Mouse (Mus musculus) embryonic facial prominence, embryonic 14.5 days (tissue): Measurements from ENCODE around the gene Rab26. TPM values are rescaled to one million over a fixed set of nuclear protein-coding genes. Genes with fewer than 3 reads are reported as not detected.

ENCODE experiments used
- ATAC-seq: fragments of 200-750 bp; cut with Nextera tagmentation; 2 replicates; pipeline ENCODE4 v1.8.0; 2017; ENCODE audit warnings: low read depth, moderate number of reproducible peaks, moderate TSS enrichment
- DNase-seq: peaks from one replicate; pipeline ENCODE4 v3.0.0-alpha.2; 2015; ENCODE audit warnings: low spot score
- H3K27ac ChIP-seq: fragments of 300-500 bp; sonication (generic); replicated peaks from 2 replicates; pipeline ENCODE4 v1.5.1; 2014; ENCODE audit warnings: low read depth, mild to moderate bottlenecking, low read length, moderate library complexity
- H3K27me3 ChIP-seq: fragments of 300-500 bp; sonication (generic); replicated peaks from 2 replicates; pipeline ENCODE4 v1.6.1; 2014; ENCODE audit warnings: low read length; ENCODE audit not compliant: control insufficient read depth, insufficient read depth
- H3K36me3 ChIP-seq: fragments of 300-500 bp; sonication (generic); 2 replicates; pipeline ENCODE4 v1.6.1; 2014; ENCODE audit warnings: low read length, mixed read lengths; ENCODE audit not compliant: control insufficient read depth, insufficient read depth
- H3K4me1 ChIP-seq: fragments of 300-500 bp; sonication (generic); 2 replicates; pipeline ENCODE4 v1.6.1; 2014; ENCODE audit warnings: antibody characterized with exemption, low read length; ENCODE audit not compliant: control insufficient read depth, insufficient read depth
- H3K4me2 ChIP-seq: fragments of 300-500 bp; sonication (generic); 2 replicates; pipeline ENCODE4 v1.6.1; 2014; ENCODE audit warnings: low read depth, mild to moderate bottlenecking, low read length, moderate library complexity, mixed read lengths
- H3K4me3 ChIP-seq: fragments of 300-500 bp; sonication (generic); 2 replicates; pipeline ENCODE4 v1.5.1; 2014; ENCODE audit warnings: low read depth, mild to moderate bottlenecking, low read length
- H3K9ac ChIP-seq: fragments of 300-500 bp; sonication (generic); 2 replicates; pipeline ENCODE4 v1.6.1; 2014; ENCODE audit warnings: low read depth, mild to moderate bottlenecking, low read length, moderate library complexity, mixed read lengths
- H3K9me3 ChIP-seq: fragments of 300-500 bp; sonication (generic); 2 replicates; pipeline ENCODE4 v1.6.1; 2016; ENCODE audit warnings: low read length; ENCODE audit not compliant: control insufficient read depth
- WGBS: fragments of 180-500 bp; shearing (Covaris S2); extraction: QIAGEN DNeasy Blood & Tissue Kit; methylation state at CpG from one replicate; pipeline ENCODE4 v1.1.7; 2014; 5-methylcytosine and 5-hydroxymethylcytosine counted together
- polyA plus RNA-seq: library from polyadenylated mRNA; unstranded; fragments of >200 nt; fragmentation: Nextera tagmentation; extraction: Ambion mirVana; gene quantifications from 2 replicates; pipeline ENCODE4 v1.2.1, GENCODE M21; 2014

Rab26 gene
- polyA plus RNA-seq, 1 experiment from 2014 or later, result 2.9 TPM

- H3K9me3 ChIP-seq, result no peaks in the 10 kb centered on the region
- ATAC-seq (peak; percentile 54), DNase-seq (peak; percentile 59)
- H3K27me3 ChIP-seq, result no peaks in the 10 kb centered on the region
- no peak overlapping the region for H3K4me2 ChIP-seq
- H3K27ac ChIP-seq, result no peak overlapping the region
- H3K4me1 ChIP-seq, result no peaks in the 10 kb centered on the region
- WGBS, result 7% methylated on average over 3 of the region's 3 CpGs
- H3K36me3 ChIP-seq, result no peaks in the 10 kb centered on the region
- no peak overlapping the region for H3K9ac ChIP-seq
- no peak overlapping the region for H3K4me3 ChIP-seq
Measured at GRCm38 (mm10) chr17:24540375-24540774, 6.4 kb upstream of the Rab26 start.

GRCm38 (mm10) chr17:24538950-24539349 is 4.9 kb upstream of the Rab26 start:
- ATAC-seq (no peak), DNase-seq (no peak)
- Histone ChIP-seq H3K9me3 (no peaks in the 10 kb centered on the region), H3K27me3 (no peaks in the 10 kb centered on the region), H3K4me2 (no peak overlapping the region), H3K36me3 (no peaks in the 10 kb centered on the region), H3K4me1 (no peaks in the 10 kb centered on the region), H3K9ac (no peak overlapping the region), H3K27ac (no peak overlapping the region), H3K4me3 (no peak overlapping the region)
- WGBS, result 66% methylated on average over 8 of the region's 8 CpGs

DNA sequence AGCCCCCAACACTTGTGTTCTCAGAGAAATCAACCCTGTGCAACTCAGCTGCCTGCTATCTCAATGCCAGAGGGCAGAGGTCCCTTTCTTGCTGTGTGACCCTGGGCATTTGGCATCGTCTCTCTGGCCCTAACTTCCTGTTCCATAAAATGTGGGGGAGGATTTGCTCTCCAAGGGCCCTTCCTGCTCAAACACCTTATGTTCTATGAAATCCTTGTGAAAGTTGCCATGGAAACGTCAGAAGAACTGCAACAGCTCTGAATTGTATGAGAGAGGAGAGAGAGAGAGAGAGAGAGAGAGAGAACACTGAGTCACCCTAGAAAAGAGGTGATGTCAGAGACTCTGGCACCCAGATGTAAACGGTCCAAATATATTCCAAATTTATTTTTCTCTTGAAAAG is 3.5 kb upstream of the Rab26 start:
- H3K27me3 ChIP-seq, result no peaks in the 10 kb centered on the region
- no peaks in the 10 kb centered on the region for H3K36me3 ChIP-seq
- H3K9ac ChIP-seq, result 0 out of 2 replicates have a peak overlapping the region, but pooled peaks have one; percentile 40
- H3K4me2 ChIP-seq, result no peak overlapping the region
- peak overlapping the region; percentile 44; the same call in 1 of the 2 replicates for H3K27ac ChIP-seq
- WGBS, result 38% methylated on average over 3 of the region's 3 CpGs
- no peaks in the 10 kb centered on the region for H3K9me3 ChIP-seq
- no peak overlapping the region for H3K4me3 ChIP-seq
- H3K4me1 ChIP-seq, result peaks cover 6% of the 10 kb centered on the region
- ATAC-seq (no peak), DNase-seq (no peak)

DNA sequence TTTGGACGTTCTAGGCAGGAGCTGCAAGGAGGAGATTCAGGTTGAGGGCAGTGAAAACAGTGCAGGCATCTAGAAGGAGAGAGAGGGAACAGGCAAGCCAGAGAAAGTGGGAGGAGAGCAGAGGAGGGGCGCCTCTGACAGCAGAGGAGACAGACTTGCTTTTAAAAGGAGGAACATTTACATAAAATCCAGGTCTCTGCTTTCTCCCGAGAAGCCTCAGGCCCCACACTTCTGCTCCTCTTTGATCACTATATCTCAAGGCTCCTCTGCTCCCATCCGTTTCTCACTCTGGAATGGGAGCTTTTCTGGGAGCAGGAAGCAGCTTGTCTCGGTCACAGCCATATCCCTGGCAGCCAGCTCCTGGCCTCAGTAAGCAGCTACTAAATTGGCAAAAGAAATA is 1.3 kb upstream of the Rab26 start:
- Histone ChIP-seq H3K27me3 (no peaks in the 10 kb centered on the region), H3K4me1 (peaks cover 6% of the 10 kb centered on the region), H3K36me3 (peaks cover 7% of the 10 kb centered on the region; the same call in 1 of the 2 replicates), H3K9me3 (no peaks in the 10 kb centered on the region), H3K9ac (no peak overlapping the region), H3K4me3 (no peak overlapping the region), H3K4me2 (no peak overlapping the region), H3K27ac (no peak overlapping the region)
- ATAC-seq (no peak), DNase-seq (no peak)
- 46% methylated on average over 5 of the region's 5 CpGs for WGBS

DNA sequence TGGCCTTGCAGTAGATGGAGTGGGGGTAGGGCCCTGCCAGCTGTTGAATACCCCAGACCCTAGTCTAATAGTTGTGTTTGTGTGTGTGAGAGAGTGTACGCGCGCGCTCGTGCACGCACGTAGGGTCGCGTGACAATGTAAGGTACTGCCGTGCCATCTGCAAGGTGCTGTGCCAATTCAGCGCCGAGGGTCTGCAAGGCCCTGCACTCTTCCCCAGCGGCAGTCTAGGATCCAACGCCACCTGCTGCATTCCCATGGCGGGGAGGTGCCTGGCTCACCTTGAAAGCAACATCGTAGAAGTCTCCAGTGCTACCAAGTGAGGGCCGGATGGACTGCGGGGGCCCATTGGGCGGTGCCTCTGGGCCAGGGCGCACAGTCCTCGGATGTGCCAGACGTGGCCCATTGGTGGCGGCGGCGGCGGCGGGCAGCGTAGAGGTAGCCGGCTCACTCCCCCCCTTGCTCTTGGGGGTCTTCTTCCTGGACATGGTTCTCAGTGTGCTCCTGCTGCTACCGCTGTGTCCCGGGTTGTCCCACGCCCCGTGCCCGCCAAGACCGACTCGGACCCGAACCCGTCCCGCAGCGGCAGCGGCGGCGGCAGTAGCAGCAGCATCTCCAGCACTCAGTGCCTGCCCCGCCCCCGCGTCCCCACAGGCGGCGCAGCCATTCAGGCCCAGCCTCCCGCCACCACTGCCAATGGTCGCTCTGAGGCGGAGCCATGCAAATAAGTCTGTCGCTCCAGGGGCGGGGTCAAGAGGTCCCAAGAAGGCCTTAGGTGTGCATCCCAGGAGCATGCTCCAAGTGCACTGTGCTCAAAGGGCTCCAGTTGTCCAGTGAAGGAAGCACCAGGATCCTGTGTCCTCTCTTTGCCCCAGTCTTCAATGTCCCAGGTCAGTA is 664 bp downstream of the Rab26 start:
- no peaks in the 10 kb centered on the region for H3K27me3 ChIP-seq
- H3K27ac ChIP-seq, result no peak overlapping the region
- H3K4me1 ChIP-seq, result peaks cover 16% of the 10 kb centered on the region
- DNase-seq (peak; percentile 90), ATAC-seq (peak; percentile 78)
- 11% methylated on average over 39 of the region's 53 CpGs for WGBS
- peaks cover 24% of the 10 kb centered on the region for H3K36me3 ChIP-seq
- peak overlapping the region; percentile 61 for H3K4me2 ChIP-seq
- H3K9ac ChIP-seq, result peak overlapping the region; percentile 57
- no peaks in the 10 kb centered on the region for H3K9me3 ChIP-seq
- peak overlapping the region; percentile 34 for H3K4me3 ChIP-seq

DNA sequence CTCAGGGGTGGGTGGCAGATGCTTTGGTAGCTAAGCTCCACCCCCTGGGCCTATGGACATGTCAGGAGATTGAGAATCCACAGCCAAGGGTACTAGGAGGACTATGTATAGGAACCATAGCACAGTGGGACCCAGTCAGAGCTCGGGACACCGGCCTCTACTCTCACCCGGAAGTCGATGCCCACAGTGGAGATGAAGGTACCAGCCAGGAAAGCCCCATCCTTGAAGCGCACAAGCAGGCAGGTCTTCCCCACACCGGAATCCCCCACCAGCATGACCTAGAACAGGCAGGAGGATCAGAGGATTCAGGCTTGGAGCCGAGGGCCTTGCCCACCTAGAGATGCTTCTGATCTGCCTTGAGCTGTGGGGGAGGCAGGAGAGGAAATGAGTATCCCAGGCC is 2.0 kb downstream of the Rab26 start:
- Histone ChIP-seq H3K4me2 (no peak overlapping the region), H3K4me3 (no peak overlapping the region), H3K9ac (no peak overlapping the region), H3K27me3 (no peaks in the 10 kb centered on the region), H3K36me3 (peaks cover 24% of the 10 kb centered on the region), H3K27ac (no peak overlapping the region), H3K9me3 (no peaks in the 10 kb centered on the region), H3K4me1 (peaks cover 16% of the 10 kb centered on the region)
- WGBS, result 74% methylated on average over 7 of the region's 7 CpGs
- ATAC-seq, result no peak
- DNase-seq, result no peak

DNA sequence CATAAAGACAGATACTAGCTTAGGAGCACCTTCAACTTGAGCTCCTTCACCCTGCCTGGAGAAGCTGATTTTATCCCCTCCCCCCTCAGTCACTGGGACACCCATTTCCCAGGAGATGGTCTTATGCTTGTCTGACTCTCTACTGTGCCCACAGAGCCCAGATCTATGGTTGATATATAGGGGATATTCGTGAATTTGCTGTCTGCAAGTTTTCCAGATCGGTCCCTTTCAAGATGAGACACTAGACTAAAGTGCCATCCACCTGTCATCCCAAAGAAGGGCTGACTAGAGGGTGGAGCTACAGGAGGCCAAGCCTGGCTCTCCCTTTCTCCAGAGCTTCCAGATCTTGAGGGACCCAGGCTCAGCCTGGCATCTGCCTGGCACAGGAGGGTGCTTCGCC is 2.9 kb downstream of the Rab26 start:
- DNase-seq (no peak), ATAC-seq (no peak)
- H3K27ac ChIP-seq, result no peak overlapping the region
- no peak overlapping the region; the same call in 1 of the 2 replicates for H3K4me2 ChIP-seq
- H3K27me3 ChIP-seq, result no peaks in the 10 kb centered on the region
- H3K9me3 ChIP-seq, result no peaks in the 10 kb centered on the region
- no peak overlapping the region for H3K4me3 ChIP-seq
- H3K4me1 ChIP-seq, result peaks cover 24% of the 10 kb centered on the region
- 0 out of 2 replicates have a peak overlapping the region, but pooled peaks have one; percentile 79 for H3K9ac ChIP-seq
- WGBS, result 70% methylated on average over 3 of the region's 3 CpGs
- H3K36me3 ChIP-seq, result peaks cover 24% of the 10 kb centered on the region

- 41% methylated on average over 8 of the region's 8 CpGs for WGBS
- Histone ChIP-seq H3K4me2 (peak overlapping the region; percentile 90), H3K4me3 (peak overlapping the region; percentile 58), H3K4me1 (peaks cover 24% of the 10 kb centered on the region), H3K27me3 (no peaks in the 10 kb centered on the region), H3K27ac (0 out of 2 replicates have a peak overlapping the region, but pooled peaks have one; percentile 85), H3K9ac (peak overlapping the region; percentile 79), H3K36me3 (peaks cover 24% of the 10 kb centered on the region), H3K9me3 (no peaks in the 10 kb centered on the region)
- ATAC-seq, result no peak
- peak; percentile 27 for DNase-seq
Measured at GRCm38 (mm10) chr17:24530361-24531050, 3.5 kb downstream of the Rab26 start.
